Mouse (Mus musculus): ENCODE measurements around the gene 4430402I18Rik. TPM values are rescaled to one million over a fixed set of nuclear protein-coding genes. Genes with fewer than 3 reads are reported as not detected.

The 4430402I18Rik gene
- polyA plus RNA-seq, 1 experiment from 2014 or later: 3.6 TPM

DNA sequence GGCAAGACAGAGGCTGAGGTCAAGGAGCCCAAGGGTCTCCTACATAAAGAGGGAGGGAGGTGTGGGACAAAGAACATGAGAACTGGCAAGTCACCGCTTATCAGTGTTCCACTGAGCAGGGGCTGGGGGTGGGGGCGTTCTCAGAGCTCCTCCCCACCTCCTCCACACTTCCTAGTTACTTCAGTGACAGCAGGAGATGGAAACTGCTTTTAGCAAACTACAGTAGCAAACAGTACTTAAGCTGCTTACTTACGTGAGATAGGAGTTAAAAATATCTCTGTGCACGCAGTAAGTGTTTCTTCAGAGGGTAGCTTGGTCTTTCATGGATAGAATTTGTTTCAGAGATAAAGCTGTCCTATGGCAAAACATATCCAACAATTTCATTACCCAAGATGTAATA is 40.2 kb downstream of the 4430402I18Rik start:
- H3K4me3 ChIP-seq (replicated peaks): no peak overlapping the region
- WGBS: 73% methylated on average over 4 of the region's 4 CpGs
- H3K36me3 ChIP-seq: no peaks in the 10 kb centered on the region
- no peaks in the 10 kb centered on the region for H3K27me3 ChIP-seq
- no peak overlapping the region for H3K27ac ChIP-seq (replicated peaks)
- no peaks in the 10 kb centered on the region for H3K4me1 ChIP-seq
- H3K9me3 ChIP-seq (replicated peaks): no peaks in the 10 kb centered on the region
- H3K4me2 ChIP-seq (replicated peaks): no peak overlapping the region
- no peak overlapping the region for H3K9ac ChIP-seq
- ATAC-seq (ENCODE audit: insufficient number of reproducible peaks, low FRiP score, low TSS enrichment, low read depth): no peak

DNA sequence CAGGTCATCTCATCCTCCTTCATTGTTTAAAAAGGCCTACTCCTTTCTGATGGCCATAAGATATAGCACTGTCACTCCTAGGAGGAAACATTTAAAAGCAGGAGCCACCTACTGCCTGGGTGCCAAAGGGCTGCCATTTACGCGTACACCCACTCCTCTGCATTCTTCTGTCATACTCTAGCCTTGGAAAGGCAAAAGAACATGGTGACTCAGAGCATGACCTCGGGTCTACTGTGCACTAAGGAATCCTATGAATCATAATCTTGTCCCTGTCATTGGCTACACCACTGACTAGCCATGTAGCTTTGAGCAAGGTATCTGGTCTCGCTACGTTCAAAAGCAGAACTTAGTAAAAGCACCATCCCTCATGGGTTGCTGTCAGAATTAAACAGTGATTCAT is 41.2 kb downstream of the 4430402I18Rik start:
- H3K27me3 ChIP-seq: no peaks in the 10 kb centered on the region
- no peak overlapping the region for H3K4me2 ChIP-seq (replicated peaks)
- no peak overlapping the region for H3K4me3 ChIP-seq (replicated peaks)
- no peaks in the 10 kb centered on the region for H3K4me1 ChIP-seq
- 88% methylated on average over 5 of the region's 5 CpGs for WGBS
- no peak overlapping the region for H3K27ac ChIP-seq (replicated peaks)
- H3K36me3 ChIP-seq: no peaks in the 10 kb centered on the region
- ATAC-seq (ENCODE audit: insufficient number of reproducible peaks, low FRiP score, low TSS enrichment, low read depth): no peak
- no peak overlapping the region for H3K9ac ChIP-seq
- H3K9me3 ChIP-seq (replicated peaks): no peaks in the 10 kb centered on the region

DNA sequence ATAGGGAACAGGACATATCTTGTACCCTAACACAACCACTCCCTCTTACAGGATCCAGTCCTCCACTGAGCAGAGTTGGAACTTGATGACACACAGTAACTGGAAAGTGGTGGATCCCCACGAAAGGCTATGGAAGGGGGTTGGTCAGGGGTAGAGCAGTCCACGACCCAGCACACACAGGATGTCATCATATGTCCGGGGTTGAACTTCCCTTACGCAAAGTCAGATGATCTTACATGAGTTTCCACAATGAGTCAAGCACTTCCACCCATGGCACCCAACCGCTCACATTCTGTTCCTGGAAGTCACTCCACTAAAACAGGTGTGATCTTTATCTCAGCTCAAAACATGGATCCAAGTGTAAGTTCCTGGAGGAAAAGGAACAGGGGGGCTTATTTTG is 49.8 kb downstream of the 4430402I18Rik start:
- 88% methylated on average over 5 of the region's 5 CpGs for WGBS
- no peak for ATAC-seq (ENCODE audit: insufficient number of reproducible peaks, low FRiP score, low TSS enrichment, low read depth)

DNA sequence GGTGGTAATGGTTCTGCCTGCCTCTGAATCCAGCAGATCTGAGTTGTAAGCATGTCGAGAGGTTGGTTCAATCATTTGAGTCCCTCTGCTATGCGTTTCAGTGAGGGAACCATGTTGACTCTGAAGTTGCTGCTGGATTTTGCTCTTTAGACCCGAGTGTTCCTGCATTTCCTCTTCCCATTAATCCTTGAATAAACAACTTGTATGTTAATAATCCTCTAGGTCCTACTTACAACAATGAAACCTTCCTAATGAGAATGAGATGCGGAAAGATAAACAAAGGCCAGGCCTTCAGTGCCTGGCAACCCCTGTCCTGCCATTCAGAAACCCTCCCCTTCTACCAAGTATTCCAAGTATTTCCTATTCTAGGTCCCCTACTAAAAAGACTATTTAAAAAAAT is 51.1 kb downstream of the 4430402I18Rik start:
- Histone ChIP-seq H3K9me3 (replicated peaks) (no peaks in the 10 kb centered on the region), H3K4me2 (replicated peaks) (no peak overlapping the region), H3K27me3 (no peaks in the 10 kb centered on the region), H3K9ac (no peak overlapping the region), H3K4me1 (no peaks in the 10 kb centered on the region), H3K27ac (replicated peaks) (no peak overlapping the region), H3K36me3 (no peaks in the 10 kb centered on the region), H3K4me3 (replicated peaks) (no peak overlapping the region)
- ATAC-seq (ENCODE audit: insufficient number of reproducible peaks, low FRiP score, low TSS enrichment, low read depth): no peak
- WGBS: 60% methylated on average over 4 of the region's 4 CpGs

More for the DNA sequence above, 49.8 kb downstream of the 4430402I18Rik start:
- H3K36me3 ChIP-seq: no peaks in the 10 kb centered on the region
- H3K4me2 ChIP-seq (replicated peaks): no peak overlapping the region
- no peaks in the 10 kb centered on the region for H3K9me3 ChIP-seq (replicated peaks)
- no peak overlapping the region for H3K4me3 ChIP-seq (replicated peaks)
- no peaks in the 10 kb centered on the region for H3K27me3 ChIP-seq
- H3K27ac ChIP-seq (replicated peaks): no peak overlapping the region
- no peak overlapping the region for H3K9ac ChIP-seq
- H3K4me1 ChIP-seq: no peaks in the 10 kb centered on the region

DNA sequence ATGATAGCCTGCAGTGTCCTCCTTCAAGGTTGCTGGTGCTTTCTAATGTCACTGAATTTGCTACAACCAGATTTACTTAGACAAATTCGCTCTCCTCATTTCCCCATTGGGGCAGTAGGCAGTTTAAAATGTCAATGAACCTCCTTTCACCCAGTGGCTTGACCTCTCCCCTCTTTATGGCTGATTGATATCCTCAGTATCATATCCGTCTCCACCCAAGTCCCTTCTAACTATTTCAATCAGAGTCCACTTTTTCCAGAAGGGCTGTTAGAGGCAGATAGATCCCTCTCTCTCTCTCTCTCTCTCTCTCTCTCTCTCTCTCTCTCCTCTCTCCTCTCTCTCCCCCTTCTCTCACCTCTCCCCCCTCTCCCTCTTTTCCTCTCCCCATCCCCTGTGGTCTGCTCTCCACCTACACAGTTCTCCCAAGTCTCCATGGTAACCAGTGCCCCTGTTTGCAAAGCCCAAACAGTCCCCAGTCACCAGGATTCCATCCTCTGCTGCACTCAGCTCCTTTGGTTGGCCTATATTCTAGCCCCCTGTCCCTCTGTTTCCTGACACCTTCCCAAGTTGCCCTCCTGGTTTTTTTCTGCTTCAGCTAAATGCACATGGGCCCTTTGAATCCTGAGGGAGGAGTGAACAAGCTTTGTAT is 51.9 kb downstream of the 4430402I18Rik start:
- no peaks in the 10 kb centered on the region for H3K27me3 ChIP-seq
- no peak overlapping the region for H3K4me2 ChIP-seq (replicated peaks)
- H3K4me3 ChIP-seq (replicated peaks): no peak overlapping the region
- H3K4me1 ChIP-seq: no peaks in the 10 kb centered on the region
- no peak overlapping the region for H3K9ac ChIP-seq
- no peak overlapping the region for H3K27ac ChIP-seq (replicated peaks)
- H3K9me3 ChIP-seq (replicated peaks): no peaks in the 10 kb centered on the region
- no peak for ATAC-seq (ENCODE audit: insufficient number of reproducible peaks, low FRiP score, low TSS enrichment, low read depth)
- 73% methylated on average over 2 of the region's 2 CpGs for WGBS
- no peaks in the 10 kb centered on the region for H3K36me3 ChIP-seq

DNA sequence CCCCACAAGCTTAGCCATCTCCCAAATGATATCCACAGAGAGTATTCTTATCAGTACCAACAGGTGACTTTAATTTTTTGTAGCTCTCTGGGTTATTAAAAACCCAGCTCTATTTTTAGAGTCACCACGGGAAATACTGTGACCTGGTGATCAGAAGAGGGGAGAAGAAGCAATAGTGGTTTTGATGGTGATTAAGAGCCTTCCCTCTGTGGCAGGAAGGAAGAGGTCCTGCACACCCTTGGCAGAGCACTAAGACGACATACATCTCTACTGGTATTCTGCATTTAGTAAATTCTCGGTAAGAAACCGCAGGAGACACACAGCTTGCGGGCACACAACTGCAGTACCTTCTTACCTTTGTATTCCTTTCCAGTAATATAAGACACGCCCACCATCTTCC is 53.0 kb downstream of the 4430402I18Rik start:
- Histone ChIP-seq H3K36me3 (no peaks in the 10 kb centered on the region), H3K27me3 (no peaks in the 10 kb centered on the region), H3K9me3 (replicated peaks) (no peaks in the 10 kb centered on the region), H3K4me2 (replicated peaks) (no peak overlapping the region), H3K4me1 (no peaks in the 10 kb centered on the region), H3K27ac (replicated peaks) (no peak overlapping the region), H3K4me3 (replicated peaks) (no peak overlapping the region), H3K9ac (no peak overlapping the region)
- ATAC-seq (ENCODE audit: insufficient number of reproducible peaks, low FRiP score, low TSS enrichment, low read depth): no peak
- 75% methylated on average over 6 of the region's 6 CpGs for WGBS

DNA sequence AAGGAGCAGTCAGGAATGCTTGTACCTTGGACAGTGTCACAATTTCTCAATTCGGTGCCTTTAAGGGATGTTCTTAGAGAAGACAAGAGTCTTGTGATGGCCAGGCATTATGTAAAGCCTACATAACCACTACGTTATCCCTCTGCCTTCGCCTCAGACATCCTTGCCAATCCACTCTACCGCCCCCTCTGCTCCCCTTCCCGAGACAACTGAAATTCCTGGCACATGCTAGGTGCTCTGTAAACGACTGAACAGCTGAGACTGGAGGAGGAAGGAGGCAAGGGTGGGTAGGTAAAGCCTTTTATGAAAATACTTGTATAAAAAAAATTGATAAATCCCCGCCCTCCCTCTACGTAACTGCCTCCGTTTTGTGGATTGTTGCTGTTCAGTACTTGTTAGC is 58.9 kb downstream of the 4430402I18Rik start:
- no peak overlapping the region for H3K27ac ChIP-seq (replicated peaks)
- H3K9ac ChIP-seq: no peak overlapping the region
- H3K9me3 ChIP-seq (replicated peaks): no peaks in the 10 kb centered on the region
- H3K4me1 ChIP-seq: peaks cover 14% of the 10 kb centered on the region
- WGBS: 49% methylated on average over 9 of the region's 9 CpGs
- H3K4me2 ChIP-seq (replicated peaks): no peak overlapping the region
- H3K4me3 ChIP-seq (replicated peaks): no peak overlapping the region
- ATAC-seq (ENCODE audit: insufficient number of reproducible peaks, low FRiP score, low TSS enrichment, low read depth): no peak
- H3K27me3 ChIP-seq: no peaks in the 10 kb centered on the region
- no peaks in the 10 kb centered on the region for H3K36me3 ChIP-seq

DNA sequence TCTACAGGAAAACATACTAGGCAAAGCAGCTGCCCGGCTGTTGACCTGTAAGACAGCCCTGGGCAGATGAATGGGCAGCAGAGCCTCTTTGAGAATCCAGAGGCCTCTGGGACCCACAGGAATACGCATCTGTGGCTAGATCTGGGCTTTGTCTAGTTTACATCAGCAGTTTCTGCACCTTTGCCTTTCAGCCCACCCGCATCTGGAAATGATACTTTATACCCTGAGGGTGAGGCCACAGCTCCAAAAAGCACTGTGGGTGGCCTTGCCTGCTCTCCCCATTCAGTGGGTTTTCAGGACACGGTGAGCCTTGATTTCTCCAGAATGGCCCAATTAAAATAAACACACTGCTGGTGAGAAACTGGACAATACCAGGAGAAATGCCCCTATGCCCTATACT is 59.4 kb downstream of the 4430402I18Rik start:
- WGBS: 24% methylated on average over 4 of the region's 4 CpGs
- Histone ChIP-seq H3K36me3 (no peaks in the 10 kb centered on the region), H3K9me3 (replicated peaks) (no peaks in the 10 kb centered on the region), H3K4me2 (replicated peaks) (no peak overlapping the region), H3K27ac (replicated peaks) (no peak overlapping the region), H3K4me3 (replicated peaks) (no peak overlapping the region), H3K9ac (no peak overlapping the region), H3K4me1 (peaks cover 20% of the 10 kb centered on the region), H3K27me3 (no peaks in the 10 kb centered on the region)
- no peak for ATAC-seq (ENCODE audit: insufficient number of reproducible peaks, low FRiP score, low TSS enrichment, low read depth)

DNA sequence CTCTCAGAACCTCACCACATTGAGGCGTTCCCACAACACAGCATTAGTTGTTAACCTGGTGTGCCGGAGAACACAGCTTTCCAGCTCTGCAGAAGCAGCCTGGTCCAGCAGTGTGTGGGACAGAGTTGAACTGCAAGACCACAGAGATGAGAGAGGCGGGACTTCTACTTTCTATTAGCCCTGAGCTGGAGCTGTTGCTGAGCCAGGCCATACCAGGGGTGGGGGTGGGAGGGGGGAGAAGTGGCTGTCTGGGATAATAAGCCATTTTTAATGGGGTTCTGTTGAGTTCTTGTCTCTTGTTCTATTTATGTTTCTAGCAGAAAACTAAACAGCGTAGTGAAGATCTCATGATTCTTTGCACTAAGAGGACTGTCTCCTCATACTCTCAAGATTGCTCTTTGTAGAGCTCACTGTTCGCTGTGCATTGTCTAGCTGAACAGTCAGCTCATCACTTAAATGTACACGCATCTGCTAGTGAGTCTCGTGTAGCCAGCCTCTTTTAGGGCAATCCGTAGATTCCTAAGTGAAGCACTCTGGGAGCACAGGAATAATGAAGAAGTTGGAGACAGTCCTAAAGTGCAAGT is 64.0 kb downstream of the 4430402I18Rik start:
- Histone ChIP-seq H3K36me3 (no peaks in the 10 kb centered on the region), H3K4me2 (replicated peaks) (no peak overlapping the region), H3K27me3 (no peaks in the 10 kb centered on the region), H3K9me3 (replicated peaks) (no peaks in the 10 kb centered on the region), H3K4me1 (peaks cover 31% of the 10 kb centered on the region), H3K27ac (replicated peaks) (no peak overlapping the region), H3K9ac (no peak overlapping the region), H3K4me3 (replicated peaks) (no peak overlapping the region)
- WGBS: 75% methylated on average over 8 of the region's 8 CpGs
- ATAC-seq (ENCODE audit: insufficient number of reproducible peaks, low FRiP score, low TSS enrichment, low read depth): no peak

DNA sequence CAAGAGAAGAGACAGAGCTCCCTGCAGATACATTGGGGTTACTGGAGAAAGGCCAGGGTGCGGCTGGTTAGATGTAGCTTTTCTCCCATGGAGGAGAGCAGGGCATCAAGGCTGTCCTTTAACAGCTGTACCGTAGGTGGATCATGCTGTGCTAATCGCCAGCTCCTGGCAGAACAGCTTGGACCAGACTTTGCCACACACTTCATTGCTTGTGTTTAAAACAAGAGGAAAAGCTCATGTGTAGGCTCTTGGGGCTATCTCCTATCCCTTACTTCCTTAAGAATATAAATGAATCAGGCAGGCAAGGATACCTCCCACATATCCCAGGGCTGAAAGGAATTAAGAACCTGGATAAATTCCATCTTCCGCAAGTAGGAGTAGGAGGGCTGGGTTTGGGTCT is 64.8 kb downstream of the 4430402I18Rik start:
- Histone ChIP-seq H3K36me3 (no peaks in the 10 kb centered on the region), H3K4me2 (replicated peaks) (no peak overlapping the region), H3K4me1 (peaks cover 25% of the 10 kb centered on the region), H3K27ac (replicated peaks) (no peak overlapping the region), H3K4me3 (replicated peaks) (no peak overlapping the region), H3K9me3 (replicated peaks) (no peaks in the 10 kb centered on the region), H3K27me3 (no peaks in the 10 kb centered on the region), H3K9ac (no peak overlapping the region)
- no peak for ATAC-seq (ENCODE audit: insufficient number of reproducible peaks, low FRiP score, low TSS enrichment, low read depth)
- WGBS: 66% methylated on average over 4 of the region's 4 CpGs

DNA sequence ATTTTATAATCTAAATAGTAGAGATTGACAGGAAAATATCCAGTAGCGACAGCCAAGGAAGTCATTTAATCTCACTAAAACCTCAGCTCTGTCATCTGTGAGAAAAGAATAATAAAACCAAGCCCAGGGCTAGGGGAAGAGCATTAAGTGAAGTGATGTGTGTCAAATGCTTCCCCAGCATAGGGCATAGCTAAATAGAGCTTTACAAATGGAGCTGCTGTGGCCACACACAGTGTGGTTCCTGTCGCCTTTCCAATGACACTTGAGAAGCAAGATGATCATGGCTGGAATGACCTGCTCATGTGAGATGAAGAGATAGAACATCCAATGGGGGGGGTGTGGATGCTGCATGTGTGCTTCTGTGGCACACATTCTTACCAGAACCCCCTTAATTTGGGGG is 65.5 kb downstream of the 4430402I18Rik start:
- Histone ChIP-seq H3K4me2 (replicated peaks) (no peak overlapping the region), H3K4me1 (peaks cover 19% of the 10 kb centered on the region), H3K27ac (replicated peaks) (no peak overlapping the region), H3K36me3 (no peaks in the 10 kb centered on the region), H3K9me3 (replicated peaks) (no peaks in the 10 kb centered on the region), H3K27me3 (no peaks in the 10 kb centered on the region), H3K4me3 (replicated peaks) (no peak overlapping the region), H3K9ac (no peak overlapping the region)
- no peak for ATAC-seq (ENCODE audit: insufficient number of reproducible peaks, low FRiP score, low TSS enrichment, low read depth)
- WGBS: 53% methylated on average over 2 of the region's 2 CpGs

DNA sequence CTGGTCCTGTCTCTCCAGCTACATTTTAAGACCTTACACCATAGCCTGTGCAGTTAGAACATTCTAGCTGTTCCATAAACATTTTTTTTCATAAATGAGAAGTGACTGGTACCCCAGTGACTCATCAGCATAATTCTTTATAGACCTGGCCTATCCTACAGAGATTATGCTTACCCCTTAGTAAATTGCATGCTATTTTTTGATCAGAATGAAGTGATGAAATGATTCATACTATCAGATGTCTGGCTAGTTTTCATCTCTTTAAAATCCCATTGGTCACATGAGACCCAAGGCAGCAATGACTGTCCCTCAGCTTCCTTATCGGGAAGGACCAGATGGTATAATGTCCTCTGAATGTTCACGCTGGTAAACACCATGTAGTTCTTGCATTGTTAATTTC is 66.8 kb downstream of the 4430402I18Rik start:
- Histone ChIP-seq H3K27ac (replicated peaks) (no peak overlapping the region), H3K4me3 (replicated peaks) (no peak overlapping the region), H3K27me3 (no peaks in the 10 kb centered on the region), H3K9ac (no peak overlapping the region), H3K4me2 (replicated peaks) (no peak overlapping the region), H3K9me3 (replicated peaks) (no peaks in the 10 kb centered on the region), H3K4me1 (peaks cover 17% of the 10 kb centered on the region; the same call in 1 of the 2 replicates), H3K36me3 (no peaks in the 10 kb centered on the region)
- 85% methylated on average over 2 of the region's 2 CpGs for WGBS
- ATAC-seq (ENCODE audit: insufficient number of reproducible peaks, low FRiP score, low TSS enrichment, low read depth): no peak
